Mouse (Mus musculus) ES-E14 (cell line): ENCODE results near the gene Fbln2.

Experiments
- CHD2 ChIP-seq: IDR thresholded peaks from 2 replicates; pipeline ENCODE4 v1.6.1; 2014; ENCODE audit warnings: mild to moderate bottlenecking, low read depth, low read length, inconsistent platforms
- MAFK ChIP-seq: IDR thresholded peaks from 2 replicates; pipeline ENCODE4 v1.6.1; 2014; ENCODE audit warnings: mild to moderate bottlenecking, low read depth, low read length, inconsistent platforms; ENCODE audit not compliant: insufficient read depth
- ZC3H11A ChIP-seq: IDR thresholded peaks from 2 replicates; pipeline ENCODE4 v1.6.1; 2012; ENCODE audit warnings: low read depth, mild to moderate bottlenecking, inconsistent platforms, low read length, borderline replicate concordance
- ZNF384 ChIP-seq: IDR thresholded peaks from 2 replicates; pipeline ENCODE4 v1.6.1; 2012; ENCODE audit warnings: low read depth, low read length, inconsistent platforms

DNA sequence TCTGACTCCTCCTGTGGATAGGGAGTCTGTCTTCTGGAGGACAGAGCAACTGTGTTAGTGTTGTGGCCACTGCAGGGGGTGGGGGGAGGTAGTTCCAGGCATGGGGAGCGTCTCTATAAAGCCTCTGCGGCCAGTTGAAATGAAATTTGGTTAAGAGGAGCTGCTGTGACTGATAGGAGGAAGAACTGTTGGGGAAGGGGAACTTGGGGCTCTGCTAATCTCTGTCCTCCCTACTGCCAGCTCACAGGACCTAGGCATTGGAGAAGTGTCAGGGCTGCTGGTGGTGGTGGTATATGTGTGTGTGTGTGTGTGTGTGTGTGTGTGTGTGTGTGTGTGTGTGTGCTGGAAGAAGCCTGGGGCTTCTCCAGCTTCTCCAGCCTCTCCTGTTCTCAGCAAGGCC, 25.0 kb downstream of the Fbln2 start:
- TF ChIP-seq MAFK (no peak), CHD2 (no peak), ZC3H11A (no peak), ZNF384 (no peak)
